Mouse (Mus musculus) CH12.LX (cell line): ENCODE data around the gene Igfbp3.

ENCODE experiments used
- CHD1 ChIP-seq: IDR thresholded peaks from 2 replicates; pipeline ENCODE4 v1.6.1; 2012; ENCODE audit warnings: low read depth, low read length, improper control_type of control experiment, inconsistent platforms
- CTCF ChIP-seq, 2 experiments: IDR thresholded peaks in 1 of 2; conservative IDR thresholded peaks in 1 of 2; 2 replicates each; pipeline ENCODE4 v1.5.1; 2011 to 2012; ENCODE audit warnings: low read depth in 2 of 2, low read length in 2 of 2, improper control_type of control experiment in 1 of 2, inconsistent platforms in 1 of 2, mild to moderate bottlenecking in 1 of 2, moderate library complexity in 1 of 2
- ELF1 ChIP-seq: IDR thresholded peaks from 2 replicates; pipeline ENCODE4 v1.6.1; 2014; ENCODE audit warnings: low read depth, mild to moderate bottlenecking, inconsistent platforms, low read length, improper control_type of control experiment
- EP300 ChIP-seq: IDR thresholded peaks from 2 replicates; pipeline ENCODE4 v1.6.1; 2011; ENCODE audit warnings: low read length, improper control_type of control experiment
- JUND ChIP-seq: conservative IDR thresholded peaks from 2 replicates; pipeline ENCODE4 v1.6.1; 2011; ENCODE audit warnings: low read depth, low read length, improper control_type of control experiment
- NELFE ChIP-seq: IDR thresholded peaks from 2 replicates; pipeline ENCODE4 v1.6.1; 2011; ENCODE audit warnings: low read depth, low read length, improper control_type of control experiment
- POLR2A ChIP-seq: IDR thresholded peaks from 2 replicates; pipeline ENCODE4 v1.6.1; 2011; ENCODE audit warnings: low read depth, mild to moderate bottlenecking, improper control_type of control experiment, low read length
- RCOR1 ChIP-seq: conservative IDR thresholded peaks from 2 replicates; pipeline ENCODE4 v1.6.1; 2012; ENCODE audit warnings: low read depth, mild to moderate bottlenecking, inconsistent platforms, low read length, improper control_type of control experiment
- SMC3 ChIP-seq: IDR thresholded peaks from 2 replicates; pipeline ENCODE4 v1.6.1; 2011; ENCODE audit warnings: low read depth, low read length, improper control_type of control experiment
- TBP ChIP-seq: conservative IDR thresholded peaks from 2 replicates; pipeline ENCODE4 v1.6.1; 2011; ENCODE audit warnings: low read depth, low read length, improper control_type of control experiment
- TCF12 ChIP-seq: IDR thresholded peaks from 2 replicates; pipeline ENCODE4 v1.6.1; 2014; ENCODE audit warnings: low read depth, mild to moderate bottlenecking, inconsistent platforms, low read length, improper control_type of control experiment
- ZKSCAN1 ChIP-seq: IDR thresholded peaks from 2 replicates; pipeline ENCODE4 v1.6.1; 2012; ENCODE audit warnings: low read depth, inconsistent platforms, low read length, improper control_type of control experiment, borderline replicate concordance

DNA sequence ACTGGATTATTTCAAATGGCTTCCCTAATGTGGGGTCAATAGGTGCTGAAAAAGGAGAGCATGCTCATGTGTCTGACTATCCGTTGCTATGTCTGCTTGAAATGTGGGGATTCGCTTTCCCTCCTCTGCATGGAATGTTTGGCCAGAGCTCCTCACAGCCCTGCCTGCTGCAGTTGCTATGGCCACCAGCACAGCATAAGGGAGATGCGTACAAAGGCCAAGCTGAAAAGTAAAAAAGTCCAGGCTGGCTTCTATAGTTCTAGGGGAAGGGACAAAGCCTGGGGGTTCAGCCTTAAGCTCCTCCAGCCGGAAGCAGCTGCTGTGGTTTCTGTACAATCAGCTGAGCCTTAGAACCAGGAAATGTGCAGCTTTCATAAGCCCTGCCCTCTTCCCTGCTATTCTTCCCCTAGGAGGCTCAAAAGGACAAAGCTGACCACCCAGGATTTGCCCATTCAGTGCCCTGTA lies 53.1 kb downstream of the Igfbp3 start:
- TF ChIP-seq ZKSCAN1, result no peak
- TF ChIP-seq ELF1, result no peak
- no peak for TF ChIP-seq RCOR1
- TF ChIP-seq SMC3, result no peak
- no peak for TF ChIP-seq CHD1
- no peak for TF ChIP-seq TBP
- no peak for TF ChIP-seq JUND
- TF ChIP-seq TCF12, result no peak
- TF ChIP-seq CTCF (conservative IDR thresholded peaks at IDR 0.05 in 1 of 2, IDR thresholded peaks at IDR 0.05 in 1 of 2; ENCODE audit: low read depth in 2 of 2, low read length in 2 of 2), result no peak
- TF ChIP-seq NELFE, result no peak
- TF ChIP-seq POLR2A, result no peak
- no peak for TF ChIP-seq EP300
